Comparison of ENCODE assay signal across 8 mouse cellular contexts in genomic region chr10:98744246-98744645, GRCm38 (mm10).
DNase-seq lines count a peak whose midpoint lies in the region; ATAC-seq lines count a peak whose summit lies in the region.
"Had no signal": no experiment of that assay in that cellular context is flagged by ENCODE, and none has a peak within 500 bp of the region (broad histone marks: within the 10 kb centered on the region; RNA-seq: fewer than 3 reads in every experiment).

No protein-coding gene starts in this region.

- no peaks in the 10 kb centered on the region for H3K9me3 ChIP-seq in limb, embryonic 13.5 days
- H3K9me3 ChIP-seq: heart, embryonic 15.5 days had no signal

- H3K27me3 ChIP-seq in limb, embryonic 13.5 days = no peaks in the 10 kb centered on the region
- H3K27me3 ChIP-seq: heart, embryonic 15.5 days had no signal

- H3K9ac ChIP-seq in limb, embryonic 13.5 days = no peak overlapping the region
- H3K9ac ChIP-seq: heart, embryonic 15.5 days had no signal

- ATAC-seq in limb, embryonic 13.5 days (ENCODE audit: low FRiP score, low read depth) = peak; percentile 74; the same call in 1 of the 2 replicates

- 0 out of 2 replicates have a peak overlapping the region, but pooled peaks have one; percentile 7 for H3K4me2 ChIP-seq in limb, embryonic 13.5 days (replicated peaks)
- H3K4me2 ChIP-seq: heart, embryonic 15.5 days had no signal

- no peaks in the 10 kb centered on the region for H3K36me3 ChIP-seq in limb, embryonic 13.5 days
- H3K36me3 ChIP-seq: heart, embryonic 15.5 days had no signal

- no peak overlapping the region for H3K4me3 ChIP-seq in limb, embryonic 13.5 days
- H3K4me3 ChIP-seq: heart, embryonic 15.5 days had no signal

- no peak overlapping the region for H3K27ac ChIP-seq in limb, embryonic 13.5 days
- H3K27ac ChIP-seq: heart, embryonic 15.5 days had no signal

- WGBS in limb, embryonic 13.5 days = 3% methylated on average over 6 of the region's 6 CpGs

- peaks cover 20% of the 10 kb centered on the region for H3K4me1 ChIP-seq in limb, embryonic 13.5 days
- H3K4me1 ChIP-seq: heart, embryonic 15.5 days had no signal

- peak; percentile 7 for DNase-seq in spleen, adult 12 weeks (ENCODE audit: low spot score)
- DNase-seq in spleen, adult 18-20 months = no peak
- peak; percentile 71 for DNase-seq in embryo, embryonic 10.5 days (ENCODE audit: low spot score)
- peak; percentile 10 for DNase-seq in thymus, postnatal 25 days
- no peak for DNase-seq in Muller cell, postnatal 12 days (ENCODE audit: inconsistent ontology term)
- no peak for DNase-seq in frontal cortex, adult 2 months (ENCODE audit: extremely low spot score in 1 of 2, low spot score in 1 of 2)

Comparison
In these comparisons a context has a peak if more than half of its experiments do, and no peak if none do; other contexts are left out.
1. DNase-seq: peak in spleen, adult 12 weeks (single experiment), embryo, embryonic 10.5 days (single experiment) and thymus, postnatal 25 days (single experiment); none in spleen, adult 18-20 months (0 of 2), Muller cell, postnatal 12 days (single experiment) and frontal cortex, adult 2 months (0 of 2).